Mouse (Mus musculus) megakaryocyte, embryonic 14.5 days (primary cell): ENCODE measurements at regions not wholly inside any gene's neighbourhood (a gene's known extent, or its start where the extent isn't known, plus 50 kb on each side); places are given as distances from the start of the nearest gene placed in this dataset.

Source experiments
- H3K27me3 ChIP-seq: replicated peaks from 2 replicates; pipeline ENCODE3; 2012; ENCODE audit warnings: inconsistent platforms
- H3K36me3 ChIP-seq: replicated peaks from 2 replicates; pipeline ENCODE3; 2012; ENCODE audit warnings: low read length, inconsistent platforms, mixed read lengths
- H3K4me1 ChIP-seq: 2 replicates; pipeline ENCODE4 v1.6.1; 2012; ENCODE audit warnings: inconsistent platforms
- H3K4me3 ChIP-seq: replicated peaks from 2 replicates; pipeline ENCODE3; 2012; ENCODE audit warnings: moderate library complexity, mild to moderate bottlenecking, inconsistent platforms
- H3K9me3 ChIP-seq: 2 replicates; pipeline ENCODE4 v1.6.1; 2012; ENCODE audit warnings: inconsistent platforms
- FLI1 ChIP-seq: IDR thresholded peaks from 2 replicates; pipeline ENCODE4 v1.6.1; 2012; ENCODE audit warnings: low read length, inconsistent platforms, mixed read lengths
- GATA1 ChIP-seq: IDR thresholded peaks from 3 replicates; pipeline ENCODE4 v1.6.1; 2012; ENCODE audit warnings: mixed read lengths, low read length, inconsistent platforms, borderline replicate concordance

GRCm38 (mm10) chr12:29237516-29237915 is 290.7 kb upstream of the Myt1l start:
- Histone ChIP-seq H3K9me3 (peaks cover 2% of the 10 kb centered on the region; the same call in 1 of the 2 replicates), H3K4me1 (no peaks in the 10 kb centered on the region), H3K4me3 (no peak overlapping the region), H3K36me3 (no peaks in the 10 kb centered on the region), H3K27me3 (no peaks in the 10 kb centered on the region)
- no peak for TF ChIP-seq FLI1
- no peak for TF ChIP-seq GATA1

GRCm38 (mm10) chr12:29239482-29239881 is 288.7 kb upstream of the Myt1l start:
- H3K36me3 ChIP-seq = no peaks in the 10 kb centered on the region
- H3K9me3 ChIP-seq = peaks cover 13% of the 10 kb centered on the region

GRCm38 (mm10) chr12:29239975-29240374 is 288.2 kb upstream of the Myt1l start:
- TF ChIP-seq GATA1 (no peak), FLI1 (no peak)
- Histone ChIP-seq H3K27me3 (no peaks in the 10 kb centered on the region), H3K9me3 (peaks cover 18% of the 10 kb centered on the region)

More at GRCm38 (mm10) chr12:29239482-29239881, 288.7 kb upstream of the Myt1l start:
- Histone ChIP-seq H3K27me3 (no peaks in the 10 kb centered on the region), H3K4me3 (no peak overlapping the region), H3K4me1 (no peaks in the 10 kb centered on the region)
- no peak for TF ChIP-seq GATA1
- no peak for TF ChIP-seq FLI1

GRCm38 (mm10) chr12:29243087-29243486 is 285.1 kb upstream of the Myt1l start:
- no peaks in the 10 kb centered on the region for H3K27me3 ChIP-seq
- no peak for TF ChIP-seq FLI1
- no peaks in the 10 kb centered on the region for H3K4me1 ChIP-seq
- no peak overlapping the region for H3K4me3 ChIP-seq
- peaks cover 40% of the 10 kb centered on the region for H3K9me3 ChIP-seq
- no peaks in the 10 kb centered on the region for H3K36me3 ChIP-seq

More at GRCm38 (mm10) chr12:29239975-29240374, 288.2 kb upstream of the Myt1l start:
- peak overlapping the region; percentile 1 for H3K4me3 ChIP-seq
- no peaks in the 10 kb centered on the region for H3K36me3 ChIP-seq
- no peaks in the 10 kb centered on the region for H3K4me1 ChIP-seq

- no peaks in the 10 kb centered on the region for H3K27me3 ChIP-seq
- H3K36me3 ChIP-seq = no peaks in the 10 kb centered on the region
- peaks cover 67% of the 10 kb centered on the region for H3K9me3 ChIP-seq
- TF ChIP-seq GATA1 (no peak), FLI1 (no peak)
- no peaks in the 10 kb centered on the region for H3K4me1 ChIP-seq
- no peak overlapping the region for H3K4me3 ChIP-seq
Measured at GRCm38 (mm10) chr12:29246041-29246440, 282.1 kb upstream of the Myt1l start.

GRCm38 (mm10) chr12:29247356-29247755 is 280.8 kb upstream of the Myt1l start:
- TF ChIP-seq GATA1 (no peak), FLI1 (no peak)
- H3K27me3 ChIP-seq = no peaks in the 10 kb centered on the region
- no peak overlapping the region for H3K4me3 ChIP-seq
- H3K36me3 ChIP-seq = no peaks in the 10 kb centered on the region
- H3K4me1 ChIP-seq = no peaks in the 10 kb centered on the region
- H3K9me3 ChIP-seq = peaks cover 73% of the 10 kb centered on the region

GRCm38 (mm10) chr12:29248459-29248858 is 279.7 kb upstream of the Myt1l start:
- no peak for TF ChIP-seq GATA1
- no peak for TF ChIP-seq FLI1
- no peaks in the 10 kb centered on the region for H3K4me1 ChIP-seq
- H3K36me3 ChIP-seq = no peaks in the 10 kb centered on the region
- H3K4me3 ChIP-seq = no peak overlapping the region
- H3K27me3 ChIP-seq = no peaks in the 10 kb centered on the region
- peaks cover 71% of the 10 kb centered on the region for H3K9me3 ChIP-seq

GRCm38 (mm10) chr12:29256103-29256502 is 272.1 kb upstream of the Myt1l start:
- Histone ChIP-seq H3K27me3 (no peaks in the 10 kb centered on the region), H3K9me3 (peaks cover 14% of the 10 kb centered on the region; the same call in 1 of the 2 replicates), H3K4me1 (no peaks in the 10 kb centered on the region), H3K36me3 (no peaks in the 10 kb centered on the region), H3K4me3 (no peak overlapping the region)
- TF ChIP-seq GATA1 = no peak
- no peak for TF ChIP-seq FLI1

- TF ChIP-seq FLI1 (no peak), GATA1 (no peak)
- H3K36me3 ChIP-seq = no peaks in the 10 kb centered on the region
- H3K27me3 ChIP-seq = no peaks in the 10 kb centered on the region
- no peaks in the 10 kb centered on the region for H3K4me1 ChIP-seq
- H3K9me3 ChIP-seq = peaks cover 10% of the 10 kb centered on the region; the same call in 1 of the 2 replicates
- no peak overlapping the region for H3K4me3 ChIP-seq
Measured at GRCm38 (mm10) chr12:29257011-29257734, 271.0 kb upstream of the Myt1l start.

- Histone ChIP-seq H3K4me3 (no peak overlapping the region), H3K27me3 (no peaks in the 10 kb centered on the region), H3K4me1 (no peaks in the 10 kb centered on the region), H3K36me3 (no peaks in the 10 kb centered on the region), H3K9me3 (peaks cover 2% of the 10 kb centered on the region; the same call in 1 of the 2 replicates)
- no peak for TF ChIP-seq GATA1
- no peak for TF ChIP-seq FLI1
Measured at GRCm38 (mm10) chr12:29257735-29258547, 270.2 kb upstream of the Myt1l start.
